Mouse (Mus musculus): ENCODE measurements around the gene Mid1. TPM values are rescaled to one million over a fixed set of nuclear protein-coding genes. Genes with fewer than 3 reads are reported as not detected.

The Mid1 gene
- total and polyA plus RNA-seq, 2 experiments from 2014 or later: 3.3 to 7.8 TPM

- H3K4me3 ChIP-seq (ENCODE audit: low read depth, low read length): no peak overlapping the region
- peak; percentile 40 for DNase-seq (ENCODE audit: low spot score)
- H3K4me1 ChIP-seq (ENCODE audit: insufficient read depth, low read length): no peaks in the 10 kb centered on the region
- ATAC-seq (ENCODE audit: low FRiP score): no peak
- no peaks in the 10 kb centered on the region for H3K36me3 ChIP-seq (ENCODE audit: insufficient read depth, low read length)
- TF ChIP-seq CTCF (IDR thresholded peaks at IDR 0.05): no peak
- no peaks in the 10 kb centered on the region for H3K9me3 ChIP-seq (ENCODE audit: low read length)
- H3K4me2 ChIP-seq (ENCODE audit: low read depth, low read length, poor library complexity, severe bottlenecking): peak overlapping the region; percentile 9; the same call in 1 of the 2 replicates
- 0 out of 2 replicates have a peak, but pooled peaks cover 5% of the 10 kb centered on the region for H3K27me3 ChIP-seq (ENCODE audit: insufficient read depth, low read length)
- WGBS: 41% methylated on average over 10 of the region's 10 CpGs
- no peak overlapping the region for H3K9ac ChIP-seq (replicated peaks; ENCODE audit: low read length, poor library complexity, severe bottlenecking)
- no peak overlapping the region for H3K27ac ChIP-seq (ENCODE audit: low read depth, low read length)
Measured at GRCm38 (mm10) chrX:169826947-169827346, 141.9 kb downstream of the Mid1 start.

- Histone ChIP-seq H3K27me3 (ENCODE audit: insufficient read depth, low read length) (0 out of 2 replicates have a peak, but pooled peaks cover 5% of the 10 kb centered on the region), H3K9me3 (ENCODE audit: low read length) (no peaks in the 10 kb centered on the region), H3K9ac (replicated peaks; ENCODE audit: low read length, poor library complexity, severe bottlenecking) (no peak overlapping the region), H3K36me3 (ENCODE audit: insufficient read depth, low read length) (no peaks in the 10 kb centered on the region), H3K4me3 (ENCODE audit: low read depth, low read length) (peak overlapping the region; percentile 1; the same call in 1 of the 2 replicates), H3K4me2 (ENCODE audit: low read depth, low read length, poor library complexity, severe bottlenecking) (peak overlapping the region; percentile 22), H3K4me1 (ENCODE audit: insufficient read depth, low read length) (no peaks in the 10 kb centered on the region), H3K27ac (ENCODE audit: low read depth, low read length) (peak overlapping the region; percentile 43; the same call in 1 of the 2 replicates)
- 18% methylated on average over 7 of the region's 7 CpGs for WGBS
- ATAC-seq (ENCODE audit: low FRiP score): no peak
- TF ChIP-seq CTCF (IDR thresholded peaks at IDR 0.05): no peak
- no peak for DNase-seq (ENCODE audit: low spot score)
Measured at GRCm38 (mm10) chrX:169827720-169828119, 142.7 kb downstream of the Mid1 start.

GRCm38 (mm10) chrX:169828136-169828535 is 143.1 kb downstream of the Mid1 start:
- H3K27me3 ChIP-seq (ENCODE audit: insufficient read depth, low read length): 0 out of 2 replicates have a peak, but pooled peaks cover 5% of the 10 kb centered on the region
- TF ChIP-seq CTCF (IDR thresholded peaks at IDR 0.05): no peak
- no peak overlapping the region for H3K9ac ChIP-seq (replicated peaks; ENCODE audit: low read length, poor library complexity, severe bottlenecking)
- H3K27ac ChIP-seq (ENCODE audit: low read depth, low read length): peak overlapping the region; percentile 43; the same call in 1 of the 2 replicates
- DNase-seq (ENCODE audit: low spot score): no peak
- ATAC-seq (ENCODE audit: low FRiP score): no peak
- no peaks in the 10 kb centered on the region for H3K4me1 ChIP-seq (ENCODE audit: insufficient read depth, low read length)
- H3K9me3 ChIP-seq (ENCODE audit: low read length): no peaks in the 10 kb centered on the region
- no peaks in the 10 kb centered on the region for H3K36me3 ChIP-seq (ENCODE audit: insufficient read depth, low read length)
- 24% methylated on average over 5 of the region's 5 CpGs for WGBS
- no peak overlapping the region; the same call in 1 of the 2 replicates for H3K4me3 ChIP-seq (ENCODE audit: low read depth, low read length)
- H3K4me2 ChIP-seq (ENCODE audit: low read depth, low read length, poor library complexity, severe bottlenecking): peak overlapping the region; percentile 22

- H3K4me2 ChIP-seq (ENCODE audit: low read depth, low read length, poor library complexity, severe bottlenecking): no peak overlapping the region
- H3K9me3 ChIP-seq (ENCODE audit: low read length): no peaks in the 10 kb centered on the region
- H3K4me3 ChIP-seq (ENCODE audit: low read depth, low read length): no peak overlapping the region
- WGBS: 31% methylated on average over 4 of the region's 4 CpGs
- H3K27ac ChIP-seq (ENCODE audit: low read depth, low read length): no peak overlapping the region
- no peaks in the 10 kb centered on the region for H3K4me1 ChIP-seq (ENCODE audit: insufficient read depth, low read length)
- H3K9ac ChIP-seq (replicated peaks; ENCODE audit: low read length, poor library complexity, severe bottlenecking): no peak overlapping the region
- DNase-seq (ENCODE audit: low spot score) (no peak), ATAC-seq (ENCODE audit: low FRiP score) (no peak)
- H3K27me3 ChIP-seq (ENCODE audit: insufficient read depth, low read length): 0 out of 2 replicates have a peak, but pooled peaks cover 5% of the 10 kb centered on the region
- no peak for TF ChIP-seq CTCF (IDR thresholded peaks at IDR 0.05)
- no peaks in the 10 kb centered on the region for H3K36me3 ChIP-seq (ENCODE audit: insufficient read depth, low read length)
Measured at GRCm38 (mm10) chrX:169830052-169830451, 145.1 kb downstream of the Mid1 start.

- Histone ChIP-seq H3K4me1 (ENCODE audit: insufficient read depth, low read length) (no peaks in the 10 kb centered on the region), H3K9me3 (ENCODE audit: low read length) (no peaks in the 10 kb centered on the region), H3K4me2 (ENCODE audit: low read depth, low read length, poor library complexity, severe bottlenecking) (no peak overlapping the region), H3K9ac (replicated peaks; ENCODE audit: low read length, poor library complexity, severe bottlenecking) (no peak overlapping the region), H3K27ac (ENCODE audit: low read depth, low read length) (no peak overlapping the region), H3K4me3 (ENCODE audit: low read depth, low read length) (no peak overlapping the region), H3K27me3 (ENCODE audit: insufficient read depth, low read length) (no peaks in the 10 kb centered on the region), H3K36me3 (ENCODE audit: insufficient read depth, low read length) (no peaks in the 10 kb centered on the region)
- DNase-seq (ENCODE audit: low spot score): peak; percentile 75
- TF ChIP-seq CTCF (IDR thresholded peaks at IDR 0.05): no peak
- WGBS: 21% methylated on average over 5 of the region's 5 CpGs
- peak; percentile 60; the same call in 1 of the 2 replicates for ATAC-seq (ENCODE audit: low FRiP score)
Measured at GRCm38 (mm10) chrX:169837947-169838649, 153.1 kb downstream of the Mid1 start.

GRCm38 (mm10) chrX:169838650-169838971 is 153.6 kb downstream of the Mid1 start:
- no peak overlapping the region for H3K4me2 ChIP-seq (ENCODE audit: low read depth, low read length, poor library complexity, severe bottlenecking)
- TF ChIP-seq CTCF (IDR thresholded peaks at IDR 0.05): no peak
- no peak for ATAC-seq (ENCODE audit: low FRiP score)
- no peaks in the 10 kb centered on the region for H3K36me3 ChIP-seq (ENCODE audit: insufficient read depth, low read length)
- H3K9me3 ChIP-seq (ENCODE audit: low read length): no peaks in the 10 kb centered on the region
- no peaks in the 10 kb centered on the region for H3K4me1 ChIP-seq (ENCODE audit: insufficient read depth, low read length)
- no peak overlapping the region for H3K9ac ChIP-seq (replicated peaks; ENCODE audit: low read length, poor library complexity, severe bottlenecking)
- no peak overlapping the region for H3K27ac ChIP-seq (ENCODE audit: low read depth, low read length)
- H3K27me3 ChIP-seq (ENCODE audit: insufficient read depth, low read length): no peaks in the 10 kb centered on the region
- no peak overlapping the region for H3K4me3 ChIP-seq (ENCODE audit: low read depth, low read length)
- 83% methylated on average over 2 of the region's 2 CpGs for WGBS
- no peak for DNase-seq (ENCODE audit: low spot score)
